Mouse (Mus musculus) embryonic facial prominence, embryonic 13.5 days (tissue): ENCODE results near the gene Dmgdh. TPM values are rescaled to one million over a fixed set of nuclear protein-coding genes. Genes with fewer than 3 reads are reported as not detected.

ENCODE experiments used
- ATAC-seq: fragments of 200-750 bp; cut with Nextera tagmentation; 2 replicates; pipeline ENCODE4 v1.8.0; 2017; ENCODE audit warnings: low read depth; ENCODE audit not compliant: insufficient number of reproducible peaks, insufficient read depth, low FRiP score, low TSS enrichment
- H3K27ac ChIP-seq: fragments of 300-500 bp; sonication (generic); 2 replicates; pipeline ENCODE4 v1.5.1; 2015; ENCODE audit warnings: moderate library complexity, mild to moderate bottlenecking, inconsistent platforms
- H3K27me3 ChIP-seq: fragments of 300-500 bp; sonication (generic); 2 replicates; pipeline ENCODE4 v1.6.1; 2015; ENCODE audit warnings: mild to moderate bottlenecking, inconsistent platforms
- H3K36me3 ChIP-seq: fragments of 300-500 bp; sonication (generic); 2 replicates; pipeline ENCODE4 v1.6.1; 2015; ENCODE audit warnings: mild to moderate bottlenecking, inconsistent platforms
- H3K4me1 ChIP-seq: fragments of 300-500 bp; sonication (generic); 2 replicates; pipeline ENCODE4 v1.6.1; 2015; ENCODE audit warnings: inconsistent platforms
- H3K4me2 ChIP-seq: fragments of 300-500 bp; sonication (generic); 2 replicates; pipeline ENCODE4 v1.6.1; 2015; ENCODE audit warnings: moderate library complexity, mild to moderate bottlenecking, inconsistent platforms
- H3K4me3 ChIP-seq: fragments of 300-500 bp; sonication (generic); 2 replicates; pipeline ENCODE4 v1.5.1; 2015; ENCODE audit warnings: mild to moderate bottlenecking, inconsistent platforms
- H3K9ac ChIP-seq: fragments of 300-500 bp; sonication (generic); 2 replicates; pipeline ENCODE4 v1.6.1; 2015; ENCODE audit warnings: mild to moderate bottlenecking, inconsistent platforms
- H3K9me3 ChIP-seq: fragments of 300-500 bp; sonication (generic); 2 replicates; pipeline ENCODE4 v1.6.1; 2016; ENCODE audit warnings: inconsistent platforms
- WGBS: fragments of 180-500 bp; shearing (Covaris S2); methylation state at CpG from one replicate; pipeline ENCODE4 v1.1.7; 2015; ENCODE audit warnings: mixed read lengths; 5-methylcytosine and 5-hydroxymethylcytosine counted together
- microRNA-seq: library from miRNA; unstranded; fragments of <30 nt; microRNA quantifications from one replicate; pipeline ENCODE4, GENCODE M21; 2016
- polyA plus RNA-seq: library from polyadenylated mRNA; unstranded; fragments of >200 nt; fragmentation: Nextera tagmentation; extraction: Ambion mirVana; gene quantifications from 2 replicates; pipeline ENCODE4 v1.2.1, GENCODE M21; 2015

The Dmgdh gene
- polyA plus RNA-seq, 1 experiment from 2014 or later: 0.07 TPM

GRCm38 (mm10) chr13:93785329-93785728, 111.1 kb downstream of the Dmgdh start:
- peaks cover 3% of the 10 kb centered on the region; the same call in 1 of the 2 replicates for H3K9me3 ChIP-seq
- no peaks in the 10 kb centered on the region for H3K36me3 ChIP-seq
- 60% methylated on average over 3 of the region's 3 CpGs for WGBS
- no peak overlapping the region for H3K4me2 ChIP-seq
- H3K27ac ChIP-seq: no peak overlapping the region
- no peak overlapping the region for H3K9ac ChIP-seq
- ATAC-seq: no peak
- peaks cover 10% of the 10 kb centered on the region for H3K4me1 ChIP-seq
- H3K27me3 ChIP-seq: no peaks in the 10 kb centered on the region
- no peak overlapping the region for H3K4me3 ChIP-seq

- Histone ChIP-seq H3K27ac (no peak overlapping the region), H3K4me1 (peaks cover 10% of the 10 kb centered on the region), H3K9me3 (peaks cover 3% of the 10 kb centered on the region; the same call in 1 of the 2 replicates), H3K9ac (no peak overlapping the region), H3K36me3 (no peaks in the 10 kb centered on the region), H3K4me2 (no peak overlapping the region), H3K27me3 (no peaks in the 10 kb centered on the region), H3K4me3 (no peak overlapping the region)
- 83% methylated on average over 2 of the region's 2 CpGs for WGBS
- no peak for ATAC-seq
Observed at GRCm38 (mm10) chr13:93786051-93786450, 111.8 kb downstream of the Dmgdh start.

DNA sequence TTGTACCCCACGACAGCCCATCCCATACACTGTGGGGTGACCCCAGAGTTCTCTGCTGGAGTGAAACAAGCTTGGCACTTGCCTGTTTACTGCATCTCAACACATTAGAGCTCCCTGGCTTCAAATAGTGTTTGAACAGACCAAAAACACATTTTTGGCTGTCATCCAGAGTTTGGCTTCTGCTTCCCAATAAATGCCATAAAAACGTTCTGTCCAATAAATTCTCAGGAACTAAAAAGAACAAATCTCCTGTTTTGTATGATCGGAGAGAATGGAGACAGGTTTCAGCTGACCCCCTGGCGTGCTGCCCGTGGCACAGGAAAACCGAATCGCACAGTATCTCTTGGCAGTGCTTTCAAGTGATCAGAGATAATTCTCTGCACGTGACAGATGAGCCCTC, 113.4 kb downstream of the Dmgdh start:
- Histone ChIP-seq H3K4me3 (no peak overlapping the region), H3K4me2 (no peak overlapping the region), H3K36me3 (no peaks in the 10 kb centered on the region), H3K27me3 (no peaks in the 10 kb centered on the region), H3K9ac (no peak overlapping the region), H3K4me1 (peaks cover 10% of the 10 kb centered on the region), H3K9me3 (no peaks in the 10 kb centered on the region), H3K27ac (0 out of 2 replicates have a peak overlapping the region, but pooled peaks have one; percentile 7)
- ATAC-seq: no peak
- 42% methylated on average over 8 of the region's 8 CpGs for WGBS

GRCm38 (mm10) chr13:93792945-93793642, 118.9 kb downstream of the Dmgdh start:
- ATAC-seq: peak; percentile 20; the same call in 1 of the 2 replicates

GRCm38 (mm10) chr13:93793643-93794182, 119.5 kb downstream of the Dmgdh start:
- Histone ChIP-seq H3K36me3 (peaks cover 8% of the 10 kb centered on the region; the same call in 1 of the 2 replicates), H3K9me3 (0 out of 2 replicates have a peak, but pooled peaks cover 2% of the 10 kb centered on the region), H3K4me3 (no peak overlapping the region), H3K4me2 (no peak overlapping the region), H3K27me3 (no peaks in the 10 kb centered on the region), H3K4me1 (no peaks in the 10 kb centered on the region), H3K27ac (no peak overlapping the region), H3K9ac (no peak overlapping the region)
- WGBS: 74% methylated on average over 10 of the region's 10 CpGs
- no peak for ATAC-seq

More at GRCm38 (mm10) chr13:93792945-93793642, 118.9 kb downstream of the Dmgdh start:
- Histone ChIP-seq H3K9ac (no peak overlapping the region), H3K4me2 (no peak overlapping the region), H3K27ac (no peak overlapping the region), H3K27me3 (no peaks in the 10 kb centered on the region), H3K9me3 (no peaks in the 10 kb centered on the region), H3K4me3 (no peak overlapping the region), H3K4me1 (no peaks in the 10 kb centered on the region), H3K36me3 (peaks cover 2% of the 10 kb centered on the region; the same call in 1 of the 2 replicates)
- 38% methylated on average over 11 of the region's 11 CpGs for WGBS

- H3K4me3 ChIP-seq: no peak overlapping the region
- H3K4me1 ChIP-seq: no peaks in the 10 kb centered on the region
- H3K27me3 ChIP-seq: no peaks in the 10 kb centered on the region
- 87% methylated on average over 5 of the region's 5 CpGs for WGBS
- no peak overlapping the region for H3K4me2 ChIP-seq
- peaks cover 9% of the 10 kb centered on the region; the same call in 1 of the 2 replicates for H3K36me3 ChIP-seq
- H3K27ac ChIP-seq: no peak overlapping the region
- 0 out of 2 replicates have a peak, but pooled peaks cover 2% of the 10 kb centered on the region for H3K9me3 ChIP-seq
- ATAC-seq: no peak
- H3K9ac ChIP-seq: no peak overlapping the region
Observed at GRCm38 (mm10) chr13:93797011-93797600, 122.9 kb downstream of the Dmgdh start.

Small RNA genes within 50 kb of the gene (microRNA-seq; reads per million reads assigned to microRNA genes)
- not detected for gene Mir5624

Other genes with a start within 250 kb of the Dmgdh start
- gene Jmy, start 174.6 kb upstream of the Dmgdh start, polyA plus RNA-seq: 6.3 and 7.5 TPM in 2 replicates
- gene Bhmt, start 36.5 kb upstream of the Dmgdh start, polyA plus RNA-seq: 1.2 TPM in 1 of 2 replicates, not detected in the other
- gene Bhmt2, start 131 bp upstream of the Dmgdh start, polyA plus RNA-seq: 0.37 TPM in 1 of 2 replicates, not detected in the other
- 11.9 and 14.1 TPM in 2 replicates for gene Arsb, start 97.2 kb downstream of the Dmgdh start, polyA plus RNA-seq